20 mouse cellular contexts compared by ENCODE assay signal in the genomic region with DNA sequence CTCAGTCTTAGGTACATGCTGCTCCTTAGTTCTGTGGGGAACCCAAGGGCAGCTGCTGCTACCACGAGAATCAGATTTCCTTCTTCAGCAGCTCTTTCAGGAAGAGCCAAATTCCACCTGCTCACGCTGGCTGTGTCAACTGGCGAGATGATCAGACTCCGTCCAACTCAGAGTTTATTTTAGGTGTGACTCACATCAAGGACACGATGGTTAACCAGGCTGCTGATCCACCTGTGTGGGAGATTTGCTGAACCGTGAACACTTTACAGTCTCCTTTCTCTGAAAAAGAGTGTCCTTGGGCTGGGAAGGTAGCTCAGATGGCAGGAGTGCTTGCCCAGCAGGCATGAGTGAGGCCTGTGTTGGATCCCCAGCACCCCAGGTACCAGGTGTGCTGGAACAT. TPM values are rescaled to one million over a fixed set of nuclear protein-coding genes. Genes with fewer than 3 reads are reported as not detected.
DNase-seq lines count a peak whose midpoint lies in the region; ATAC-seq and TF ChIP-seq lines count a peak whose summit lies in the region.
"Had no signal": no experiment of that assay in that cellular context is flagged by ENCODE, and none has a peak within 500 bp of the region (broad histone marks: within the 10 kb centered on the region; RNA-seq: fewer than 3 reads in every experiment).

No protein-coding gene starts in this region.

- peak in 1 of 2 experiments; percentile 39 for DNase-seq in heart, adult 2 months
- no peak for DNase-seq in heart, postnatal 36 days
- peak; percentile 83 for DNase-seq in kidney, adult 2 months
- DNase-seq in brain, adult 2 months (ENCODE audit: low read depth, low spot score), result peak; percentile 31
- DNase-seq in heart, postnatal 4 days, result peak; percentile 8
- DNase-seq in Muller cell, postnatal 12 days (ENCODE audit: inconsistent ontology term), result no peak
- DNase-seq: adrenal gland, postnatal 14 days; cerebellum, adult 18-20 months; cerebellum, postnatal 25 days; embryo, embryonic 11 days; liver, postnatal 0 days; lung, postnatal 10 days; right cerebral cortex, adult 18-20 months; thymus, postnatal 14 days had no signal

- no peaks in the 10 kb centered on the region for H3K9me3 ChIP-seq in kidney, embryonic 15.5 days (replicated peaks)
- H3K9me3 ChIP-seq: forebrain, embryonic 15.5 days; limb, embryonic 15.5 days; midbrain, embryonic 12.5 days; neural tube, embryonic 12.5 days had no signal

- H3K4me2 ChIP-seq in kidney, embryonic 15.5 days, result no peak overlapping the region
- H3K4me2 ChIP-seq: forebrain, embryonic 15.5 days; limb, embryonic 15.5 days; midbrain, embryonic 12.5 days; neural tube, embryonic 12.5 days had no signal

- peaks cover 4% of the 10 kb centered on the region for H3K36me3 ChIP-seq in heart, adult 2 months (ENCODE audit: control insufficient read depth, insufficient read depth, low read length)
- no peaks in the 10 kb centered on the region for H3K36me3 ChIP-seq in kidney, adult 2 months (ENCODE audit: control insufficient read depth, insufficient read depth, low read length)
- H3K36me3 ChIP-seq in kidney, embryonic 15.5 days, result no peaks in the 10 kb centered on the region
- H3K36me3 ChIP-seq: forebrain, embryonic 15.5 days; limb, embryonic 15.5 days; midbrain, embryonic 12.5 days; neural tube, embryonic 12.5 days had no signal

- no peak for TF ChIP-seq POLR2A in heart, adult 2 months (IDR thresholded peaks at IDR 0.05; ENCODE audit: insufficient read depth, low read depth, low read length)
- TF ChIP-seq POLR2A in kidney, adult 2 months (IDR thresholded peaks at IDR 0.05; ENCODE audit: low read depth, low read length), result no peak

- intact Hi-C loops in heart, adult 2 months (cut with DNase I), result no loop called here
- intact Hi-C loops in heart, postnatal 36 days (cut with DNase I), result no loop called here

- H3K79me2 ChIP-seq in heart, adult 2 months (replicated peaks; ENCODE audit: control insufficient read depth, insufficient read depth, low read length), result no peaks in the 10 kb centered on the region

- TF ChIP-seq EP300 in heart, adult 2 months (IDR thresholded peaks at IDR 0.05; ENCODE audit: insufficient read depth, low read depth, low read length), result no peak

- no peak overlapping the region for H3K9ac ChIP-seq in heart, adult 2 months (ENCODE audit: low read depth, low read length)
- no peak overlapping the region for H3K9ac ChIP-seq in kidney, embryonic 15.5 days
- H3K9ac ChIP-seq: forebrain, embryonic 15.5 days; limb, embryonic 15.5 days; liver, postnatal 0 days; midbrain, embryonic 12.5 days; neural tube, embryonic 12.5 days had no signal

- WGBS in heart, adult 2 months, result 55% methylated on average over 6 of the region's 6 CpGs
- 37% methylated on average over 6 of the region's 6 CpGs for WGBS in kidney, adult 2 months
- 60% methylated on average over 6 of the region's 6 CpGs for WGBS in kidney, embryonic 15.5 days

- no peaks in the 10 kb centered on the region for H3K27me3 ChIP-seq in heart, adult 2 months (ENCODE audit: control insufficient read depth, insufficient read depth, low read length)
- no peaks in the 10 kb centered on the region for H3K27me3 ChIP-seq in kidney, adult 2 months (replicated peaks; ENCODE audit: control insufficient read depth, insufficient read depth, low read length)
- H3K27me3 ChIP-seq in kidney, embryonic 15.5 days, result no peaks in the 10 kb centered on the region
- H3K27me3 ChIP-seq: forebrain, embryonic 15.5 days; limb, embryonic 15.5 days had no signal

- H3K27ac ChIP-seq in heart, adult 2 months, result peak overlapping the region; percentile 85
- H3K27ac ChIP-seq in kidney, adult 2 months (ENCODE audit: insufficient read depth, low read depth, low read length), result peak overlapping the region; percentile 53; the same call in 1 of the 2 replicates
- no peak overlapping the region for H3K27ac ChIP-seq in kidney, embryonic 15.5 days
- H3K27ac ChIP-seq: forebrain, embryonic 15.5 days; layer of hippocampus, adult 2 months; limb, embryonic 15.5 days; midbrain, embryonic 12.5 days; neural tube, embryonic 12.5 days had no signal

- H3K4me1 ChIP-seq in heart, adult 2 months (ENCODE audit: control insufficient read depth, insufficient read depth, low read length), result peaks cover 3% of the 10 kb centered on the region
- H3K4me1 ChIP-seq in kidney, adult 2 months (ENCODE audit: control insufficient read depth, insufficient read depth, low read length), result peaks cover 22% of the 10 kb centered on the region; the same call in 1 of the 2 replicates
- peaks cover 19% of the 10 kb centered on the region; the same call in 1 of the 2 replicates for H3K4me1 ChIP-seq in kidney, embryonic 15.5 days
- H3K4me1 ChIP-seq: forebrain, embryonic 15.5 days; midbrain, embryonic 12.5 days; neural tube, embryonic 12.5 days had no signal

- no peak overlapping the region for H3K4me3 ChIP-seq in heart, adult 2 months
- no peak overlapping the region for H3K4me3 ChIP-seq in kidney, adult 2 months (ENCODE audit: insufficient read depth, low read depth, low read length)
- no peak overlapping the region for H3K4me3 ChIP-seq in kidney, embryonic 15.5 days (replicated peaks)
- H3K4me3 ChIP-seq: forebrain, embryonic 15.5 days; layer of hippocampus, adult 2 months; limb, embryonic 15.5 days; midbrain, embryonic 12.5 days; neural tube, embryonic 12.5 days had no signal

- TF ChIP-seq CTCF in heart, adult 2 months (IDR thresholded peaks at IDR 0.05), result no peak
- no peak for TF ChIP-seq CTCF in kidney, adult 2 months (conservative IDR thresholded peaks at IDR 0.05; ENCODE audit: insufficient read depth, insufficient read length, low read depth, low read length)

- no peak for ATAC-seq in kidney, embryonic 15.5 days (replicated peaks; ENCODE audit: low FRiP score)
- ATAC-seq: forebrain, embryonic 15.5 days; liver, postnatal 0 days had no signal

RNA-seq across cellular contexts. Expression of gene Akap1, which starts 38.4 kb away (rescaled TPM):
- total RNA-seq in heart, adult 2 months (2021), result 100 to 1,000 TPM; 140 to 141 TPM
- polyA plus RNA-seq in heart, adult 2 months (2012; rRNA removed), result 125 and 178 TPM in 2 replicates
- total RNA-seq in heart, postnatal 36 days (2021), result 100 to 1,000 TPM; 117 to 139 TPM
- 72.6 and 73.1 TPM in 2 replicates for polyA plus RNA-seq in kidney, adult 2 months (2012; rRNA removed)
- 20.8 and 22.2 TPM in 2 replicates for polyA plus RNA-seq in kidney, embryonic 15.5 days (2015; fragmentation: Nextera tagmentation; extraction: Ambion mirVana)
- total RNA-seq in heart, postnatal 4 days (2021), result 100 to 1,000 TPM; 105 TPM

RNA-seq across cellular contexts. Expression of gene Scpep1, which starts 52.5 kb away (rescaled TPM):
- total RNA-seq in heart, adult 2 months (2021), result 10 to 100 TPM; 15.3 to 16.3 TPM
- polyA plus RNA-seq in heart, adult 2 months (2012; rRNA removed), result 11.1 and 13.5 TPM in 2 replicates
- total RNA-seq in heart, postnatal 36 days (2021), result 10 to 100 TPM; 19.2 to 21.7 TPM
- 61.5 and 74.1 TPM in 2 replicates for polyA plus RNA-seq in kidney, adult 2 months (2012; rRNA removed)
- 128 and 130 TPM in 2 replicates for polyA plus RNA-seq in kidney, embryonic 15.5 days (2015; fragmentation: Nextera tagmentation; extraction: Ambion mirVana)
- 10 to 100 TPM; 38.7 to 39.6 TPM for total RNA-seq in heart, postnatal 4 days (2021)

Comparison
In these comparisons a context has a peak if more than half of its experiments do, and no peak if none do; other contexts are left out.
1. DNase-seq: peak in kidney, adult 2 months (single experiment), brain, adult 2 months (single experiment) and heart, postnatal 4 days (single experiment); none in heart, postnatal 36 days (0 of 2) and Muller cell, postnatal 12 days (single experiment).